Mouse (Mus musculus): ENCODE results near the gene Fndc9. TPM values are rescaled to one million over a fixed set of nuclear protein-coding genes. Genes with fewer than 3 reads are reported as not detected.

Fndc9 gene
- total RNA-seq (2021) = not detected
- long read RNA-seq, experiment 1, partial matches to known transcripts = 0 of 2 reads
- long read RNA-seq, experiment 1, other reads (novel, unspliced or antisense) = 2 of 2 reads
- long read RNA-seq, experiment 2, partial matches to known transcripts = 0 of 1 reads
- long read RNA-seq, experiment 2, other reads (novel, unspliced or antisense) = 1 of 1 reads

DNA sequence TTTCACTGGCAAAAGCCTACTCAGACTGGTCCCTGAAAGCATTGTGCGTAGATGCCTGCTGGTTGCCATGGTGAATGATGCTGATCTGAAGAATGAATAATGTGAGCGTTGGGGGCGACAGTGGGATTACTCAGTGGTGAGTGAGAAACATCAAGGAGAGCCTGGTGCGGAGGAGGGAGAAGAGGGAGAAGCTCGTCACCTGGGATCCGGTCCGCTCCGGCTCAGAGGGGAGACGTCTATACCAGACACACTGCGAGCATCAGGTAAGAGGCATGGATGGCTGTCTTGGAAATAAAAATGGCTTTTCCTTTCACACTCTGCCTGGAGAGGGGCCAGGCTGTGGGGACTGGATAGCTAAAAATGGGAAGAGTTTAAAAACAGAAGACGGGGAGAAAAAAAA lies at the start of gene Fndc9:
Gene Fndc9 (plus strand): TSS at position 198 of the 400 bp plus-strand sequence.
- Histone ChIP-seq H3K4me3 (no peak within 1 kb of the TSS), H3K27ac (no peak within 1 kb of the TSS)
- intact Hi-C loops (cut with DNase I) = no loop called here
- DNase-seq = no peak
- TF ChIP-seq CTCF (IDR thresholded peaks at IDR 0.05) = no peak

DNA sequence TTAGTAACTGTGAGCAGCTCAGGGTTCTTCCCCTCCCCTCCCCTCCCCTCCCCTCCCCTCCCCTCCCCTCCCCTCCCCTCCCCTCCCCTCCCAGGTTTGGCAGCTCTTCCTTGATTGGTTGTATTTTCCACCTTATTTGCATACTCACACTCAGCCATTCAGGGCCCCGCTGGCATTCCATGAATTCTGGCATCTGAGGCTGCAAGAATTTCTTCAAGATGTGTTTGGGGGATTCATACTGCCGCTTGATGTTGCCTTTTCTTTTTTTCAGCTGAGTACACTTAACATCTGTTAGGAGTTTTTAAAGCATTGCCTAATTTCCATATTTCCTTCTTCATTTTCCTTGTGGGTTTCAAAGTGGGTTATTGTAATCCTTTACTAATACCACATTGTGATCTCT lies 47.0 kb upstream of the Fndc9 start:
- intact Hi-C loops (cut with DNase I) = no loop called here
- Histone ChIP-seq H3K4me3 (no peak overlapping the region), H3K27ac (no peak overlapping the region)
- no peak for DNase-seq
- TF ChIP-seq CTCF (IDR thresholded peaks at IDR 0.05) = no peak

DNA sequence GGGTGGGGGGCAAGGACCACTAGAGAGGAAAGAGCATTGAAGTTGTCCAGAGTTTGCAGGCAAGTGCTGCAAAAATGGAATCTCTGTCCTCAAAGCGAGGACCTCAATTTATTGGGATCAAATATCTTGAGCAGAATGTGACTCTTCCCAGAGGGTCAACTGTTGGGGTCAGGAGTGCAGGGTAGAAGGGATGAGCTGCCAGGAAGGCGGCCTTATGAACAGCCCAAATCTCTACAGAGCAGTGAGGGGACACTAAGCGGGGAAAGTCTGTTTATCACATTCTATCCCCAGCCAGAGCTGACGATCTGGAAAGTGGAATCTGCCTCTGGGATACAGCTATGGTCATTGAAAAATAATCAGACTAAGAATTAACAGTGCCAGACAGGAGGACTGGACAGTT lies 41.2 kb upstream of the Fndc9 start:
- Histone ChIP-seq H3K27ac (no peak overlapping the region), H3K4me3 (no peak overlapping the region)
- no peak for DNase-seq
- intact Hi-C loops (cut with DNase I) = no loop called here
- no peak for TF ChIP-seq CTCF (IDR thresholded peaks at IDR 0.05)

DNA sequence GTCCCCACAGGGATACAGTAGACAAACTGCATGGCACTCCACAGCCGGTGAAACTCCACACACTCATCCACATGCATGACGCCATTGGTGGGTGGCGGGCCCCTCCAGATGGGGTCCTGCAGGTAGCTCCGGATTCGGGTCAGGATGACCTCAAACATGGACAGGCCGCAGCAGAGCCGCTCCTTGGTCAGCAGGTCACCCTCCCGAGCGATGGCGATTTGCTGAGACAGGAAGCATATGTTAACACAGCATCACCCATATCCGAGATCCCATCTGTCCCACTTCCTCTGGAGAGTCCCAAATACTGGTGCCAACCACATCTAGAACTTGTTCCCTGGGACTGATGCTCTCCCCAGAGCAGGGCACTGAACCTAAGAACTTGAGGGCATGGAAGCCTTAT lies 34.7 kb upstream of the Fndc9 start:
- no peak for TF ChIP-seq CTCF (IDR thresholded peaks at IDR 0.05)
- DNase-seq = no peak
- Histone ChIP-seq H3K27ac (no peak overlapping the region), H3K4me3 (no peak overlapping the region)
- intact Hi-C loops (cut with DNase I) = no loop called here

DNA sequence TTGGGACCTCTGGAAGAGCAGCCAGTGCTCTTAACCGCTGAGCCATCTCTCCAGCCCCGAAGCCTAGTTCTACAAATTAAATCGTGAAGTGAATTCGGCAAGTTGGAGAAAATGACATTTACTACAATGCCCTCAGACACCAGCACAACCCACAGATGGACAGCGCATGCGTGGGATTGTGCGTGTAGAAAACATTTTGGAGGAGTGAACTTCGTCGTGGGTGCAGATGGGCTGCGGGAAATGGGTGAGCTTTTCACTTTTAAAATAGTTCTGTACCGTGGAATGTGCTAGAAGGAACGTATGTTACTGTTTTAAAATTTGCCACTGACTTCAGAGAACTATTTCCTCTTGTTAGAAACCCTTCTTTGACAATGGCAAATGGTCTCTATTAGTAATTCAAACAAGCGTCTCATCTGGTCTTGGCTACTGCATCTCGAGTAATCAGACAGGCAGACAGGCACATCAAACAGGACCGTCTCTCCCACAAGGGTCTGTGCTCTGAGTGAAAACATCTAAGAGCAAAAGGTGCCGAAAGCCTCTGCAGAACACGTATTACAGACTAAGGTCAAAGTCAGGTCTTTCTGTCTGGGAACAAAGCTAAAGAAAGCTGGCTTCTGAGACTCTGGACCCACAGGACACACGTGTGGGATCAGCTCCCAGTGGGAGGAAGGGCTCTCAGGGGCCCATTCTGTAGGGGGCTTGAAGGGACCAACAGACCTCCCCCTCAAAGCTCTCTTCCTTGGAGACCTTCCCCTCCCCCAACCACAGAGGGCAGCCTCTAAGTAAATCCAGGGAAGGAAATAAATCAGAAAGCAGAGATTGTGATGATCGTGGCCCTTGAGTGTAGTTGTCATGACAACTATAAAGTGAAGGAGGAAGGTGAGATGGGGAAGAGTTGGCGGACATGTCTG lies 33.4 kb upstream of the Fndc9 start:
- intact Hi-C loops (cut with DNase I) = no loop called here
- TF ChIP-seq CTCF (IDR thresholded peaks at IDR 0.05) = no peak
- no peak for DNase-seq
- Histone ChIP-seq H3K4me3 (no peak overlapping the region), H3K27ac (no peak overlapping the region)

DNA sequence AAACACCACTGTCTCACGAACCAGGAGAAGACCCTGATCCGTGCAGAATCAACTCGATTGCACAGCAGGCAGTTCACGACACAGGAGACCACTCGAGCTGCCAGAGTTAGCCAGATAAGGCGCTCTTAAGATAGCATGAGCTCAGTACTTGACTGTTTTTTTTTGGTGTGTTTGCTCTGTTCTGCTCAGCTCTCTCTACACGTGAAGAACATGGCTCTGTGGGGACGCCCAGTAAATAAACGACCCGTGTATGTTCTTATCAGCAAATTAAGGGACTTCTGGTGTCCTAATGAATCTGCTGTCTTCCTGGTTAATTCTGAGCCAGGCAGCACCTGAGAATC lies 32.8 kb upstream of the Fndc9 start:
- Histone ChIP-seq H3K27ac (no peak overlapping the region), H3K4me3 (no peak overlapping the region)
- intact Hi-C loops (cut with DNase I) = no loop called here
- TF ChIP-seq CTCF (IDR thresholded peaks at IDR 0.05) = no peak
- no peak for DNase-seq

DNA sequence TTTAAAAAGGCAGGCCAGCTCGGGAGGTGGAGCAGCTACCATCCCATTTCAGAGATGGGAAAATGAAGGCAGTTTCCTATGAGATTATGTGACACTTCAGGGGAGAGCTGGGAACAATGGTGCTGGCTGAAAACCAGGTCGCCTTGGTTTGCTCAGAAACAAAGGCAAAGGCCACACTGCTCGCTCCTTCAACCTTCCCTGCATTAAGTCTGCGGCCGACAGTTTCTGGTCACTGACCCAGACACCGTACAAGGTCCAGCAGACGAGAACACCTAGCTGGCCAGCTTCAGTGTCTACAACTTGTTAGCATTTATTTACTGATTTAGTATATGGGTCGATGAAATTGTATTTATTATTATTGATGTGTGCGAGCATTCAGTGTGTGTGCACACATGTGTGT lies 30.5 kb upstream of the Fndc9 start:
- intact Hi-C loops (cut with DNase I) = no loop called here
- Histone ChIP-seq H3K4me3 (no peak overlapping the region), H3K27ac (no peak overlapping the region)

DNA sequence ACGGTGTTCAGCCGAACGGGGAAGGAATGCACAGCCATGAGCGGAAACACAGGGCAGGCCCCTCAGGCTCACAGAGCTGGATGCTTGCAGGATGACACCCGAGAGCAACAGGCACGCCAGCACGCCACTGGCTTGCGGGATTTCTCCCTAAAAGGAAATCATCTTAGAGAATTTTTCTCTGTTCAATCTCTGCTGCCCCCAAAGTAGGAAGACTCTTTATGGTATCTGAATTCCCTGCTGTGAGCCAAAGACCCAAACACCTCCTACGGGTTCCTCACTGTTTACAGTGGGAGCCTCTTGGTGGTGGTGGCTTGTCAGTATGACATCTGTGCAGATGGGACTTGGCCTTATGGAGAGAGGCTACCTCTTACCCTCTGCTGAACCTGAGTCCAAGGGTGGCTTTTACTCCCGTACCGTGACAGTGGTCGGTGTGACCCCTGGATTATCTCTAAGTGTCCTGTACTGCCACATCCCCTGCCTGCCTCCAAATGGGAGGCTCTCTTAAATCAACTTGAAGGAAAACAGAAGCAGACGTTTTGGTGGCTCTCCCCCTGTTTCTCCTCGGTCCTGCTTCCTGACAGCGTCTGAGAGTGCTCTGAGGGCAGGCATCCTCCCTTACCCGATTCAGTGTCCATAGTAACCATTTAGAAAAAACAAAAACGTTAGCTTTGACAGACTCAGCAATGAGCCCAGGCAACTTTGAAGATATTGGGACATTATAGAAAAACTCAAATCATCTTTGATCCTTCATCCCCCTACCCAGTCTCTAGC lies 29.5 kb upstream of the Fndc9 start:
- Histone ChIP-seq H3K4me3 (no peak overlapping the region), H3K27ac (no peak overlapping the region)
- DNase-seq = no peak
- TF ChIP-seq CTCF (IDR thresholded peaks at IDR 0.05) = no peak
- intact Hi-C loops (cut with DNase I) = no loop called here

More for the DNA sequence above, 30.5 kb upstream of the Fndc9 start:
- no peak for TF ChIP-seq CTCF (IDR thresholded peaks at IDR 0.05)
- DNase-seq = no peak

DNA sequence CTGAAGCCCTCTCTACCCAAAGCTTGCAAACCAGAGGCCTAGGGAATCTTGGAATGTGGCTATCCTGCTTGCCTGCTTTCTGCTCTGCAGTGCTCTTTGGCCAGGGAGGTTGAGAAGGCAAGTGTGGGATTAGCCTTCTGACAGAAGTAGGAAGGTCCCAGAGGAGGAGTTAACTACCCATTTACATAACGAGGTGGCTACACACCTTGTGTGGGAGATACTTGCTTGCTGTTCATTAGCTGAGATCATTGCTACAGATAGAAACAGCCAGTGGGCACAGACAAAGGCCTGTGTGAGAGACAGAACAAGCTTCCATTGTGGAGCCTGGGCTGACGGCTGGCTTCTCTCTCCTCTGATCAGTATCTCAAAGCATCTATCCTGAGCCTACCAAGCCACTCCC lies 25.4 kb upstream of the Fndc9 start:
- no peak overlapping the region for H3K4me3 ChIP-seq
- no peak for DNase-seq
- no peak for TF ChIP-seq CTCF (IDR thresholded peaks at IDR 0.05)
- intact Hi-C loops (cut with DNase I) = no loop called here
- H3K27ac ChIP-seq = no peak overlapping the region

DNA sequence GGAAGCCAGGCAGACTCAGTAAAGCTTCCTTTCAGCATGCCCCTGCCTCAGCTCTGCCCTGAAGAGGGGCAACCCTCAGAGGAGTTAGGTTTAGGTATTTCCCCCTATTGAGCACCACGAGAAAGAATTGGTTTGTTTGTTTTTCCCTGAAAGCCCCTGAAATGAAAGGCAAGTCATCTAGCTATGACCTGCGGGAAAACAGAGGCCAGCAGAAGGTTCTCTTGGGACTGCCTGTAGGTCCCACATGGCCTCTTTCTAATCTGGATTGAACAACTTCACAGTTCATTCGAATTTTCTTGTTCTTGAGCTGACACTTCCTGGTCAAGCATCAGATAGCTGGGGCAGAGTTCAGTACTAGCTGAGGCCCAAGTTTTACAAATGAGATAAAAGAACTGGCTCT lies 23.5 kb upstream of the Fndc9 start:
- TF ChIP-seq CTCF (IDR thresholded peaks at IDR 0.05) = no peak
- DNase-seq = no peak
- intact Hi-C loops (cut with DNase I) = no loop called here
- Histone ChIP-seq H3K27ac (no peak overlapping the region), H3K4me3 (no peak overlapping the region)

DNA sequence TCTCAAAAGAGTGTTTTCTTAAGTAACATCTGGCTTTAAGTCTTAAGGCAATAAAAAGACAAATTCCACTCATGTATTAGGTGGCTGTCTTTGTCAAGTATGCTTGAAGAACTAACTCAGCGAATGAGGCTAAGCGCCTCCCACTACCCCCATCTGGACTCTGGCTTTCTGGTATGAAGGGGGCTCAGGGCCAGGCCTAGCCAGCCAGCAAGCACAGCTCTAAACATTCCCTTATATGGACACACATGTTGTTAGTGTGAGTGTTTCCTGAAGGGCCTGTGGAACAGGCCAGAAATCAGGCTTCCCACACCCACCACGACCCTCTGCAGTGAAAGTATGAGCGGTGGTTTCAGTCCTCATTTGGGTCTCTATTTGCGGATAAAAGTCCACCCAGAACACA lies 21.5 kb upstream of the Fndc9 start:
- TF ChIP-seq CTCF (IDR thresholded peaks at IDR 0.05) = no peak
- Histone ChIP-seq H3K4me3 (no peak overlapping the region), H3K27ac (peak overlapping the region; percentile 16; the same call in 1 of the 2 replicates)
- DNase-seq = no peak
- intact Hi-C loops (cut with DNase I) = loop anchor here (2.0 kb wide), 1 partner anchor 161 kb away; the partner anchor contains the start of gene Gm12166

DNA sequence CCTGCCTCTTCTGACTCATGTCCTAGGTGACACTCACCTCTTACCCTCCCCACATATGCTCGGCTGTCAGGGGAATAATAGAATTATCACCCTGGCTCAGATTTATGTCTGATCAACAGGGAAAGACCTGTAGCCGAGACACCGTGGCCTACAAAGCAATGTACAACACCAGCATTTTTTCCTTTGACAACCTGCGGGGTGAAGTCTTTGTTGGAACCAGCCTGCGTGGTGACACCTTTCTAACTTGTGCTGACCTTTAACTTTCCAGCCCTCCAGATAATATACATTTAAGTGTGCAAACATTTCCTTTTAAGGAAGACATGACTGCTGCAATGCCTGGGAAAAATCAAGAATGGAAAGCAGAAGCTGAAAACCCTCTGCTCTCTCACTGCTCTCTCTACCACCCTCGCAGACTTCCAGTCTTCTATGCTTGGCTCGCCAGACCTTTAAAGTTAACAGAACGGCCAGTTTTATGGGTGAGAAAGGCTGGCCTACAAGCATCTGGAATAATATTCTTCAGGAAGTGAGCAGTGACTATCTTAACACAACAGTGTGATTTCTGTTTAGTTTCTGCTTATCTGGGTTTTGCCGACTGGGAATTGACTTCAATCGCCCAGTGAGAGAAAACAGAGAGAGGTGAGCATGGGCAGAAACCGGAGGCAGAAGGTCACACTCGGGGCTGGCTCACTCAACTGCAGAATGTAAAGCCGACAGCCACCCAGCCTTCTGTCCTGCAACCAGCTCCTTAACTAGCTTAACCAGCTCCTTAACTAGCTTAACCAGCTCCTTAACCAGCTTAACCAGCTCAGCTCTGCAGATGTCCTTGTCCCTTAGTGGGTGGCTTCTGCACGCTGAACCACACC lies 20.7 kb upstream of the Fndc9 start:
- H3K27ac ChIP-seq = peak overlapping the region; percentile 40
- intact Hi-C loops (cut with DNase I) = loop anchor here (2.0 to 5.0 kb wide), 4 partner anchors 87 to 267 kb away; partner anchors contain the start of gene Gm12166
- peak overlapping the region; percentile 54 for H3K4me3 ChIP-seq
- TF ChIP-seq CTCF (IDR thresholded peaks at IDR 0.05) = no peak
- no peak for DNase-seq
